Mouse (Mus musculus) cerebellum, postnatal 25 days (tissue): ENCODE data around the gene Tmem108.

ENCODE experiments used
- DNase-seq, 2 experiments: peaks; one replicate each; pipeline ENCODE4 v3.0.0; 2021; ENCODE audit warnings: mixed read lengths in 2 of 2

The Tmem108 gene

DNA sequence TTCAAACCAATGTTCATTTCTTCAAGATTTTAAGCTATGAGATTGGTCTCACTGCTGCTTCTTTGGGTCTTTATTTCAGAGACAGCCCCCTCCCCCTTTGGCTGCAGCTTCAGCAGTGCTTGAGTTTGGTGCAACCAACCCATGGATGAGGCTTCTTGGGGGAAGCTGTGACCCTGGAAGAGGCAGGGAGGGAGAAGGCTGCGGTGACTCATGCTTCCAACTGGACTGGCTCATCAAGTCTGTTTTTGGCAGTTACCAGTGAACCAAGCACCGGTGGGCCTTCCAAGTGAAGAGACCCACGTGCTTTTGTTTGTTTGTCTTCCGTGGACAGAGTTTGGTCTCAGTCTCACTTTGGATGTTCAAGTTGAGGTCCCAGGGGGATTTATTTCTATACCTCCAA lies 215.9 kb downstream of the Tmem108 start:
- DNase-seq = no peak

DNA sequence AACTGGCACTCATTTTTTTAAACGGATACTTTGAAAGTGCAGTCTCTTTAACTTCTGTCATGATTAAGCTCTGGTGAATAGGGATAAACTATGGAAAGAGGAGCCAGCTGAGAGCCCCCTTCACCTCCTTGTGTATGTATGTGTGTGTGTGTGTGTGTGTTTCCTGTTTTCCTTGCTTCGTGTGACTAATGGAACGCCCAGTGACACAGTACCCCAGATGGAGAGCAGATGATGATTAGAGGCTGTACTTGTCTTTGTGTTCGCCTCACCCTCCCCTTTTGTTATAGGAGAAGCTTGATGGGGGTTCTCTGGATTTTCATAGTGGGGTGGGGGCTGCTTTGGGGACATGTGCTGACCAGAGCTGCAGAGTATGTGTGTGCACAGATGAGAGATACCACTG lies 216.4 kb downstream of the Tmem108 start:
- DNase-seq = no peak

DNA sequence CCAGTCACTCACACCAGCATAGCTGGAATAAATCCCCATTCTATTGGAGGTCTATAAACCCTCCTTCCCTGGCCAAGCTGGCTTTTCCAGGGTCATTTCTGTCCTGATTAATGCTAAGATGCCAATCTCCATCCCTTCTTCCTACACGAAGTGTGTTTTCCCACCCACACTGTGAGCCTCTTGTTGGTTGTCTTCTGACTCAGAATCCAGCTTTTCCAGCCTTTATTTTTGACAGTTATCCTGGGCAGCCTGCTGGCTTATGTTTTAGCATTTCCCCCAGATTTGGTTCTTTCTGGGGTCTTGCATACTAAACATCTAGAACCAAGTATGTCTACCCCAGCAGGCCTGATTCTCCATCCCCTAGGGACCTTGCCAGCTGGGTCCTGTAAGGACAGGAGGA lies 217.0 kb downstream of the Tmem108 start:
- DNase-seq = no peak

DNA sequence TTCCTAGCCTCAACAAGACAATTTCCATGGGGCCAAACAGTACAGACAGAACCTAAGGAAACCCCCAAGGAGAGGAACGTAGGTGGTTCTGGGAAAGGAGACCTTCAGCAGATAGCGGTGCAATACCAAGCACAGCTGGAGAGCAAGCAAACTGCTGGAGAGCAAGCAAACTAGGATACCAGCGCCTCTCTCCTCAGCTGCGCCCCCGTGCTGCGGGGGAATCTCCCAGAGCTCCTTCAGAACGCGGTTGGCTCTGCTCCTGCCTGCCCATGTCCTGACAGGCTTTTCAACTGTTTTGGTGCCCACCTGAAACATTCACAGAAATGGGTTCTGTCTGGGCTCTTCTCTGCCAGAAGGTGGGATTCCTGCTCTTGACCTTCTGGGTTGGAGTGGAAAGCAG lies 221.1 kb downstream of the Tmem108 start:
- peak in 1 of 2 experiments; percentile 17 for DNase-seq

DNA sequence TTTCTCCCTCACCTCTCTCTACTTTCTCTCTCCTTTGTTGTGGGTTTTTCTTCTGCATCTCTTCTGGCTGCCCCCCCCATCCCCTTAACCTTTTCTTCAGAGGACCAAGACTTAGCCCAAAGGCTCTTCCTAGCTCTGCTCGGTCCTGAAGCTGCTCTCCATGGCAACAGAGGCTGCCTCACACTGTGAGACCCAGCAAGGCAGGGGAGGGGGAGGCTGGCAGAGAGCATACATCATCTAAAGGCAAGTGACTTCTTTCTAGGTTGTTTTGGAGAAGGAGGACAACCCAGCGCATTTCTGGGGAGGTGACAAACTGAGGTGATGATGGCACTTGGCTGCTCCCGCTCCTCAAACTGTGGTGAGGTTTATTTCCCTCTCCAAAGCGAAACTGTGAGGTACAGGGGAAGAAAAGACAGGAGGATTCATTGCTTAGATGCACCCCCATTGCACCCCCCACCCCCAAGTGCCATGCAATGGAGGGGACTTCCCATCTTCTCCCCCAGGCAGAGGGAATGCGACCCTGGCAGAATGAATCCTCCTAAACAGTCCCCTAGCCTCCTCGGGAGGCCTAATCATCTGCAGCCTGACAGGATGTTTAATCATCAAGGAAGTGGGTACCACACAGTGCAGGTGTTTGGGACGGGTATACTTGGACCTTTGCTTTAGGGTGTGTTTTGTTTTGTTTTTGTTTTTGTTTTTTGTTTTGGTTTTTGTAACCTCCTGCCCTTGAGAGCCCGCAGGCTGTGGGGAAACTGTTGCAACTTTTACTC lies 223.4 kb downstream of the Tmem108 start:
- peak in 1 of 2 experiments; percentile 61 for DNase-seq

DNA sequence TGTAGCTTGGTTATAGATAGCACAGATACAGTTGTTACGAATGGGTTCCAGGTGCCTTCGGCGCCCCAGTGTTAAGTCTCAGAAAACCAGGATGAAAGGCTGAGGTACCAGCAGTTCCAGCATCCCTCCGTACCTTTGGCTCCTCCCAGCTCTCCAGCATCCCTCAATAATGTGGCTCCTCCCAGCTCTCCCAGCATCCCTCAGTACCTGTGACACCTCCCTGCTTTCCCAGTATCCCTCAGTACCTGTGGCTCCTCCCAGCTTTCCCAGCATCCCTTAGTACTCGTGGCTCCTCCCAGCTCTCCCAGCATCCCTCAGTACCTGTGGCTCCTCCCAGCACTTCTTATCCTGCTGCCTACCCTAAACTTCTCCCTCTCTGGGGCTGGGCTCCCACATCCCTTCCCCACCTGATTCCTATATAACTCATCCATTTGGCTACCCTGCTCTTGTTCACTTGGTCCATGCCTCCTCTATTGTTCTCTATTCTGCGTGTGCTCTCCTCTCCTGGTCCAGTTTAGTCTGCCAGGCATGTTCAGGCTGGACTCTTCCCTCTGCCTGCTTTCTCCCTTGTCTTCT lies 225.5 kb downstream of the Tmem108 start:
- DNase-seq = no peak

DNA sequence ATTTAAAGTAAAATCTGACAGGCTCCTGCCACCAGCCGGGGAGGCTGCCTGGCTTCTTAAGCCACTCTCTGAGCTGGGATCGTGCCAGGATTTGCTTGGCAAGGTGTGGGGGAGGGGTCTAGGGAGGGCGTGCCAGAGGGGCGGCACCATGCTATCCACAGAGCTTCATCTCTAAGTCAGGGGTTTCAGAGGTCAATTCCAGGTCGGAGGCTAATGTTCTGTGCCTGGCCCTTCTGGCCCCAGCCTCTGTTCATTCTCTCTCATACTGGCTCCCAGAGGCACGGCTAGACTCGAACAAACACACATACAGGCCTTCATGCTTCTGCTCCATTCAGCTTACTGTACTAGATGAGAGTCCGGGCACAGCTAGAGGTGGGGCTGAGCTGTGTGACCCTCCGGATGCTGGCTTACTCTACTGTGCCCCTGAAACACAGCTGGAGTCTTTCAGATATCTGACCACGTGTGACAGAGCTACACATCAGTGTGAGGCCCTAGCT lies 236.5 kb downstream of the Tmem108 start:
- DNase-seq = peak in 1 of 2 experiments; percentile 50

DNA sequence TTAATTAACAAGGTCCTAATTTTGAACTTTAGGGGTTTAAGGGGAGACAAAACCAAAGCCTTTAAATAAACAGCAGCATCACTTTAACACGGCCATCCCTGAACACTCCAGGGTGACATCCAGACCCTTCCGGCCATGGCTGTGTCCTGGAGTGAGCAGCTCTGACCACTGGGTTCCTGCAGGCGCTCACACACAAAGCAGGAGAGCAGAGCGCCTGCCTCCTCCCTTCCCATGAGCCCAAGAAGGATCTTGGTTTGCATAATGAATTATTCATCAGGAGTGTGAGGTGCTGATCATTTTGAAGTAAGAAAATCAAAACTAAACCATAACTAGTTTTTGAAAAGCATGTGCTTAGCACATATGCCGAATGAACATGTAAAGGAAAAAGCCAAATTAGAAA lies 237.0 kb downstream of the Tmem108 start:
- no peak for DNase-seq

DNA sequence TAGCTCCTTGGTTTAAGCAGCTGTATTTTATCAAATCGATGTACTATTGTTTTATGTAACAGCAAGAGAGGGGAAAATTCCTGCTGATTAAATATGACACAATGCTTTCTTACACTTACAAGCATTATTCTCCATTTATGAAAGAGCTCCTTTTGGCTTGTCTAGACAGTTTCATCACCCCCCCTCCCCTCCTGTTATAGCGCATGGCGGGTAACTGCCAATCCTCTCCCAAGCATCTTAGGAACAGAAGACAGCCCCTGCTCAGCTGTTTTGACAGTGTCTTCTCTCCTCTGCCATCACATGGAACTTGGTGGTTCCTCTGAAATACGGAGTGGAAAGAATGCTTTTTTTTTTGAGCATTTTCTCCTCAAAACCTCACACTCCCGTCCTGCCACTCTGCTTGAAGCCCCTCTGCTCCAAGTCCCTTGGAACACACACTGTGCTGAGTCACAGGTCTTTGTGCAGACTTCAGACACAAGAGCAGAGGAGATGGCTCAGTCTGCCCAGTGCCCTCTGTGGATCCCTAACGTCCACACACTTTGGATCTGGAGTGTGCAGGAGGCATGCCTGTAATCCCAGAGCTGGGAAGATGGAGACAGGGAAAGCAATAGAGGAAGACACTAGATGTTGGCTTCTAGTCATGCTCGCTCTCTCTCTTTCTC lies 237.8 kb downstream of the Tmem108 start:
- no peak for DNase-seq

DNA sequence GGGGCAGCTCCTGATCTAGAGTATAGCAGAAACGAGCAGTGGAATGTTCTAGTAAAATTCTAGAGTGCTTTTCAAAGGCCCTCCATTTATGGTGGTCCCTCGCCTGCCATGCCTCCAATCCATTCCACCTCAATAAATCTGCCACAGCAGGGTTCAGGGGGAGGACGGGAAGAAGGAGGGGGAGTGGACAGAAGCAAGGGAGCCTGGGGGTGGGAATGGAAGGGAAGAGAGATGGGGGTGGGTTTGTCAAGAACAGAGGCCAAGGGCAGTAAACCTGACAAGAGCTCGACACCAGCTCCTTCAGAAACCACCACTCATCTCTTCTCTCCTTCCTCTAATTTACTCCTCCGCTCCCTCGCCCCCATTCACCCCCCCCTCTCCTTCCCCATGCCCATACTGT lies 238.6 kb downstream of the Tmem108 start:
- no peak for DNase-seq

DNA sequence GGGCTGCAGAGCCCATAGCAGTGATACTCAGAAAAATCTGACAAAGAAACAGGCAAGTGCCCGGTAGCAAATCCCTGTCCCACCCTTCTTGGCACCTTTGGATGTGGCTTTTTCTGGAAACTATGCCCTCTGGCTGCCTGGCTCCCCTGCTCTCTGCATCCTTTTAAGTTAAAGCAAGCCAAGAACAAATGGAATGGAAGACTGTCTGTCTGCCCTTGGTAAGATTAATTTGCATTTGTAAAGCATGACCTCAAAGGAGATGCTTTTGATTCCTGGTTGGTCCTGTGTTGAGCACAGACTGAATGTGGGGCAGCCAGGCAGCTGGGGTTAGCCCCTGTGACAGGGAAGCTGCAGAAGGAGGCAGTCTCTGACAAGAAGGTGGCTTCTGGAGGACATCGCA lies 247.8 kb downstream of the Tmem108 start:
- no peak for DNase-seq

DNA sequence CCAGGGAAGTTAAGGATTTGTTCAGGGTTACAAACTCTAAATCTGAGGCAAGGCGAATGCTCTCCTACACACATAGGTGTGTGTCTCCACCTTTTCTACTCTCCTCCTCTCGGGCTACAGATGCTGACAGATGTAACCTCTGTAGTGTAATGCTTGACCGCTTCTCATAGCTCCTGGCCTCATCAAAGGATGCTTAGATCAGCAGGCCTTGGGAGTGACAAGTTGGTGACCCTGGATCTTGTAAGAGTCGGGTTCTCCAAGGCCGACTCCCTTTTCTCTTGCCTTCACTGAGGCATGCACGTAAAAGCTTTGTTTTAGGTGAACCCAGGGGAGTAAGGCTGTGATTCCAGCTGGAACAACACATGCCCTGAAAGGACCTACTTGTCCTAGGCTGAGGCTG lies 249.4 kb downstream of the Tmem108 start:
- no peak for DNase-seq

DNA sequence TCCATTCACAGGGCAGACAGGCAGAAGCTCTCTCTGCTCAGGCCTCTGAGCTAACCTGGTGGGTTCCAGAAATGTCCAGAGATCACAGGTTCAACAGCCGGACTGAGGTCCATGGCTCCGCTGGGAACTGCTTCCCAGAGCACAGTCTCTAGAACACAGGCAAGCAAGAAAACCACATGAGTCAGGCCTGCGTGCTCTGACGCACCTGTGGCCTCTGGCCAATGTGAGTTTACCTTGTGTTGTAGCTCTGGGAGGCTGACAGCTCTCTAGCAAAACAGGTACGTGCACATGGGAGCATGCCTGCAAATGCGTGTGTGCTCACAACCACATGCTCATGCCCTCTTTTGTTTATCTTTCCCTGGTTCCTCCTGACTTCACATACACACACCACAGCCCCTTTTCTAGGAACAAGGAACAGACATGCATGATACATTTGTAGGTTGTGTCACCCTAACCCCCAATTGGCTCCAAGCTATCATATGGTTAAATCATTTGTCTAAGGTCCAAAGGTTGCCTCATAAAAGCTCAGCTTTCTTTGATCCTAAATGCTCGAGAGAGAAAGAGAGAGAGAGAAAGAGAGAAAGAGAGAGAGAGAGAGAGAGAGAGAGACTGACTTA lies 254.6 kb downstream of the Tmem108 start:
- DNase-seq = no peak

DNA sequence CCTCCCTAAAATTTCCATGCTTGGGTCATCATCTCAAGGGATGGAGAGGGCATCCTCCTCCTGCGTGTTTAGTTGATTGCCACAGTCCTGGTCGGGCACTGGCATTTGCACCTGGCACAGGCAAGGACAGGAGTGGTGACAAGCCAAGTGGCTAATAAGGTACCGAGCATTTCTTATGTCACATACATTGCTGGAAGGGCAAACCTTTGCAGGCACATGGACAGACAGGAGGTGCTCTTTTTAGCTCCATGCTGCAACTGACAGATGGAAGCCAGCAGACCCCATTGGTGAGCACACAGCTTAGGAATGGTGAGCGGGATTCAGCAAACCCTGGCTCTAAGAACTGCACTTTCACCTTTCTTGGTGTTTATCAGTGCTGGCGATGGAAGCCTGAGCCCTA lies 256.6 kb downstream of the Tmem108 start:
- DNase-seq = peak; percentile 73 to 74

DNA sequence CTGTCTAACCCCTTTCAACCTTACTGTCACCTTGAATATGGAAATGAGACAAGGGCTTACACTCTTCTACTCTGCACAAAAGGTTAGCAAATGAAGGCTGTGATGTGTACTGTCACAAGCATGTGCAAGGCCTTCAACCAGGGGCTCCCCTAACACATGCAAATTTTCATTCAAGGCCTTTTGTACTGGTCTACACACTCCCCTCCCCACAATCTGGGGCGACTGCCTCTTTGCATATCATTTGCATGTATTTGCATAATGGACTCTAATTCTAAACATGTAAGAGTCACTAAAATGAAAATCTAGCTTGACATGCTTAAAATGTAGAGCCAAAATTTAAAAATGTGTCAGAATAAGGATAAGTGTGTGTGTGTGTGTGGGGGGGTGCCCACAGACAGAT lies 257.0 kb downstream of the Tmem108 start:
- DNase-seq = no peak

DNA sequence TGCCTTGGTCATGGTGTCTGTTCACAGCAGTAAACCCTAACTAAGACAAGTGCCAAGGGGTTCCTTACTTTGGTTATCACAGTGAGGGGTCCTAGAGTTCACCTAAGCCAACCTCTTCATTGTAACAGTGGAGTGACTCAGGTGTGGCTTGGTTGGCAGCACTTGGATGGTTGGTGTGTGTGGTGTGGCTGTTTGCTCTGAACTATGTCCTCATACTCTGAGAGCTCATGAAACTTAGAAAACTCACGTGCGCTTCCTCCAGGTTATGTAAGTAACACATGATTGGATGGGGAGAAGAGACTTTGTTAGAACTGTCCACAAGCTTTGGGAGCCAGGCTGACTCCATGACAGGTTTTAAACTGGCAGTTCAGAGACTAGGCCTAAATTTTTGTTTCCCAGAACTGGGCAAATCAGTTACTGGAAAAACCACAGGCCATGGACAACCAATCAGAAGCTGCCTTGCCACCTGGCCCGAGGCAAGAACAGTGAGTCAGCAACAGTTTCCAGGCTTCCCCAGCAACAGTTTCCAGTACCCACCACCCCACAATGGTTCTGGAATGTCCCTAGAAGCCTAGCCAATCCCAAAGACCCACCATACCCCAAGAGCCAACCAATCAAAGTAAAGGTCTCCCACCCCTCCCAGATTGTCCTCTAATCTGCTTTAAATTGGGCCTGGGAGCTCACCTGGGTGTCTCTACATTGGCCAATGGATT lies 257.9 kb downstream of the Tmem108 start:
- no peak for DNase-seq

DNA sequence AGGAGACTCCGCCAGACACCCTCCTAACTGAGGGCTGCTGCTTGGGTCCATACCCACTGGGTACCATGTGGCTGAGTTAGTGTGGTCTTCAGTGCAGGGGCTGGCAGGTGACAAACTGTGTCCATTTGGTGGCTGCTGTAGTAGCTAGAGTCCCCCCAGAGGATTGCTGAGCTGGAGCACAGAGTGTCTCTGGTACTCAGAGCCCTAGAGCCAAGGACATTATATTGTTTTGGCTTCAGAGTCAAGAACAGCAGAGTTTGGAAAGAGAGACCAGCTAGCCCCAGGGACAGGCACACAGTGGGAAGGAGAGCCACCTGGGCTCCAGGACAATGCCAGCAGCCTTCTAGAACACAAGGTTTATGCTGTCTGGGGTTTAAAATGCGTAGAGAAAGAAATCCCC lies 259.0 kb downstream of the Tmem108 start:
- DNase-seq = peak; percentile 48 to 57

DNA sequence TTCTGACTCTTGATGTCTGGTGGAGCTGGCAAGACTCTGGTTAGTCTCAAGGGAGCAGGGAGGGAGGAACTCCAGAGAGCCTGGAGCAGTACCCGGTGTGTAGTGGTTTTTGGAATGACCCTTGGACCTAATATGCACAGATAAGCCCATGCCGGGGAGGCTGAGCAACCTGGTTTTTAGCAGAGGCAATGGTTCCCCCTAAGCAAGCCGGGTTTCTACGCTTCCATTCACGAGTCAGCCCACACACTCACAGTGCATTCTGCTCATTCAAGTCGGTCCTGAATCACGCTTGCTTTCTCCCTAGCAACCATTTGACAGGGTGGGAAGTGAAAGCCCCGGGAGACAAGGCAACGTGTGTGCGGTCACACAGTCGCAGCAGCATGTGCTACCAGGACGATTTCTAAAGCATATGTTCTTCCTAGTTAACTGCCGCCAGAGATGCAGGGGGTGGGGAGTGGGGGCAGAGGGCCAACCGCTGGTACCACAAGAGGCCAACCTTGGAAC lies 259.7 kb downstream of the Tmem108 start:
- DNase-seq = peak; percentile 65 to 70

DNA sequence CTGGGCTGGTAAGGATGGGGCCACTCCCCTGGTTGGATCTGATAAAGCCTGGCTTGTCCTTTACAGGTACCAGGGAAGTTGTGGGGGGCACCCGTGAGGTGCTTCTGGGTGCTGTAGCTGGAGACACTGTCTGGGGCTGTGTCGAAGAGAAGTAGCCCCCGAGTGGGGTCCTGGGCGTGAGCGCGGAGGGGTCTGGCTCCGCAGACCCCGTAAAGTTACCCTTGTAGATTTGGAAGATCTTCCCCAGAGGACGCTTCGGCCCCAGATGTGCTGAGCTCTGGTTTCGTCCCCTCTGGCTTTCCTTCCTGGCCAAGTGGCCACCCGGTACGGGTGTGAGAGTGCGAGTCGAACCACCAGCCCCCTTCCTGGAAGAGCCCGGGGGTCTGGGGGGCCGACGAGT lies 262.3 kb downstream of the Tmem108 start:
- DNase-seq = no peak

DNA sequence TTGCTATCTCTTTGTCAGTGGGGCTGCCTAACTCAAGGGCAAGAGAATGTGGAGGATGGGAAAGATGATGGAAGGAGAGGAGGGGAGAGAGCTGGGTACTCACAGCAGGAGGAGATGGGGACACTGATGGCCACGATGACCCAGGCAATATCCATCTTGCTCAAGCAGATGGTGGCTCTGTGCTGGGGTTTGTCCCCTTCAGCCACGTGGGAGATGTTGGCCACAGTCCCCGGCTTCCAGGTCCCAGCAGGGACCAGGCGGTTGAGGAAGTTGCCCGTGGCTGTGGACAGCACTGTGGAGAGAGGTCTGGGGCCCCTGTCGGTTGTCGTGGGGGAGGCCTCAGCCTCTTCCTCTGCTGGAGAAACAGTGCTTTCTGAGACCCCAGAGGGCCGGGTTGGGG lies 262.9 kb downstream of the Tmem108 start:
- DNase-seq = peak; percentile 62 to 73

DNA sequence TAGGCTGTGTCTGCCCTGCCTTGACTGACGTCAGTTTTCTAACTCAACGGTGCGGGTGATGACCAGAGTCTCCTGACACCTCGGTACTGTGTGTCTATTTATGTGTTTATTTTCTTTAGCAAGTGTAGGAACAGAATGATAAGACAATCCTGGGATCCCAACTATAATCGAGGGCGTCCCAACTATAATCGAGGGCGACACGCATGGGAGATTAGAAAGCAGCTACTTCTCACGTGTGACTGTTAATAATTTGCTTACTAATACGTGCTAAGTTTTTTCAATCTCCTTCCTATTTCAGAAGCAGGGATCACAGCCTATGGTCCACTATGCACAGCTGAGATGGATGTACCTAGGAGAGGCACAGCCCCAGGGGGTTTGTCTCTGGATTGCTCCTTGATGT lies 266.2 kb downstream of the Tmem108 start:
- DNase-seq = no peak

DNA sequence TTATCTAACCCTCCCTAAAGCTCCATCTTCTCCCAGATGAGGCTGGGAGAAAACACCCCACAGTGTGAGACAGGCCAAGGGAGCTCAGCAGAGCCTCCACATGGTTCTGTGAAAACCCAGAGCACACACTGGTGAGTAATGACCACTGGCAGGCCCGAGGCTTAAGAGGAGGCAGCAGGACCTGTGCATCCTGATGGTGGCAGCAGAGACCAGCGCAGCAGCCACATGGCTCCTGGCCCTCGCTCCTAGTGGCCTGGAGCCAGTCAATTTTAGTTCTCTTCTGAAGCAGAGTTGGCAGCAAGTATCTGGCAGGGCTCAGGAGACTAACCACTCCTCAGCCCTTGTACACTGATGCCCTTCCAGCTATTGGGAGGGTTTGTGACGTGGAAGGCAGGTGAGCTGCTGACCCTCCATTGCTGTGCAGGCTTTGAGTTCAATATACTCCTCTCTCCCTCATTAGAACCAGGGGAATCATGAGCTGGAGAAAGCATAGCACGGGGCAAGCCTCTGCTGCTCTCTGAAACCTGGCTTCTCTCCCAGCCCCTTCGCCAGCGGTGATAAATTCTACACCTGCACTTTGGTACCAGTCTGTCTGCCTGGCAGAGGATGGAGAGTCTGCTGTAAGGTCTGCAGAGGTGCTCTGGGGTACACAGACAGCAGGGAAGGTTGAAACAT lies 267.2 kb downstream of the Tmem108 start:
- peak; percentile 93 to 95 for DNase-seq
